Mouse (Mus musculus) right cerebral cortex, adult 2 months (tissue): ENCODE data around the gene Dph2.

Source experiments
- DNase-seq, 2 experiments: peaks; one replicate each; pipeline ENCODE4 v3.0.0; 2021 to 2022; ENCODE audit warnings: low spot score in 2 of 2

Gene Dph2

GRCm38 (mm10) chr4:117891738-117892161 is at the start of gene Dph2:
Dph2 (minus strand) TSS chr4:117892032.
- peak; percentile 86 for DNase-seq

GRCm38 (mm10) chr4:117936964-117937363 is 45.1 kb upstream of the Dph2 start:
- DNase-seq = no peak

- no peak for DNase-seq
These were observed 42.2 kb upstream of the Dph2 start for GRCm38 (mm10) chr4:117934081-117934480.

- DNase-seq = no peak
These were observed 41.4 kb upstream of the Dph2 start for GRCm38 (mm10) chr4:117933248-117933647.

- DNase-seq = no peak
These were observed 37.6 kb upstream of the Dph2 start, which contains the start of gene Artn for GRCm38 (mm10) chr4:117929391-117929881. Artn (minus strand) TSS chr4:117929763.

GRCm38 (mm10) chr4:117928699-117929241 is 36.9 kb upstream of the Dph2 start:
- peak; percentile 57 to 68 for DNase-seq

- DNase-seq = no peak
These were observed 36.4 kb upstream of the Dph2 start for GRCm38 (mm10) chr4:117928234-117928633.

GRCm38 (mm10) chr4:117926545-117927482 is 35.0 kb upstream of the Dph2 start:
- DNase-seq = peak; percentile 61 to 72

GRCm38 (mm10) chr4:117924916-117925315 is 33.1 kb upstream of the Dph2 start:
- DNase-seq = no peak

- no peak for DNase-seq
These were observed 31.6 kb upstream of the Dph2 start for GRCm38 (mm10) chr4:117923450-117923849.

GRCm38 (mm10) chr4:117921358-117921757 is 29.5 kb upstream of the Dph2 start:
- no peak for DNase-seq

- DNase-seq = no peak
These were observed 26.9 kb upstream of the Dph2 start for GRCm38 (mm10) chr4:117918762-117919161.

- no peak for DNase-seq
These were observed 26.4 kb upstream of the Dph2 start for GRCm38 (mm10) chr4:117918261-117918660.

GRCm38 (mm10) chr4:117917847-117918246 is 26.0 kb upstream of the Dph2 start:
- no peak for DNase-seq

GRCm38 (mm10) chr4:117917402-117917801 is 25.6 kb upstream of the Dph2 start:
- no peak for DNase-seq

- DNase-seq = no peak
These were observed 24.6 kb upstream of the Dph2 start for GRCm38 (mm10) chr4:117916386-117916785.

- DNase-seq = no peak
These were observed 23.8 kb upstream of the Dph2 start for GRCm38 (mm10) chr4:117915489-117916105.

GRCm38 (mm10) chr4:117914591-117915442 is 23.0 kb upstream of the Dph2 start, which contains the start of gene Ipo13:
Ipo13 (minus strand) TSS chr4:117914999.
- peak; percentile 92 to 96 for DNase-seq

GRCm38 (mm10) chr4:117914031-117914430 is 22.2 kb upstream of the Dph2 start:
- no peak for DNase-seq

- no peak for DNase-seq
These were observed 21.6 kb upstream of the Dph2 start for GRCm38 (mm10) chr4:117913421-117913820.

- DNase-seq = no peak
These were observed 20.9 kb upstream of the Dph2 start for GRCm38 (mm10) chr4:117912685-117913273.
